Mouse (Mus musculus): ENCODE data around the gene Dnajc12. TPM values are rescaled to one million over a fixed set of nuclear protein-coding genes. Genes with fewer than 3 reads are reported as not detected.
"Not testable (repeated sequence)": the region's sequence is repeated elsewhere in the genome, so short reads cannot be mapped to it uniquely, and the experiment has no call there.

The Dnajc12 gene
- polyA plus RNA-seq, 1 experiment from 2014 or later = 9.8 TPM

- Histone ChIP-seq H3K36me3 (ENCODE audit: control insufficient read depth, insufficient read depth, low read length) (no peaks in the 10 kb centered on the region), H3K27me3 (replicated peaks; ENCODE audit: control insufficient read depth, insufficient read depth, low read length) (no peaks in the 10 kb centered on the region; the same call in 1 of the 2 replicates), H3K9me3 (replicated peaks; ENCODE audit: control insufficient read depth, low read length) (no peaks in the 10 kb centered on the region), H3K4me1 (ENCODE audit: control insufficient read depth, insufficient read depth, low read length) (peaks cover 6% of the 10 kb centered on the region), H3K4me2 (ENCODE audit: low read length) (no peak overlapping the region), H3K9ac (ENCODE audit: low read length) (no peak overlapping the region), H3K27ac (ENCODE audit: low read depth, low read length) (no peak overlapping the region), H3K4me3 (ENCODE audit: low read depth, low read length) (no peak overlapping the region)
- DNase-seq (ENCODE audit: low spot score) (no peak), ATAC-seq (no peak)
- whole genome bisulfite sequencing = 35% methylated on average over 6 of the region's 6 CpGs
These were observed 3.1 kb upstream of the Dnajc12 start for GRCm38 (mm10) chr10:63378948-63379680.

GRCm38 (mm10) chr10:63381498-63382280 is 554 bp upstream of the Dnajc12 start, which contains the start of gene Sirt1:
Gene Sirt1 (minus strand): TSS chr10:63381704.
- WGBS = 2% methylated on average over 24 of the region's 24 CpGs
- H3K27ac ChIP-seq (ENCODE audit: low read depth, low read length) = no peak within 1 kb of the TSS
- peak within 1 kb of the TSS; percentile 54 for H3K4me3 ChIP-seq (ENCODE audit: low read depth, low read length)
- H3K4me2 ChIP-seq (ENCODE audit: low read length) = peak within 1 kb of the TSS; percentile 80
- no peaks in the 10 kb centered on the region; the same call in 1 of the 2 replicates for H3K27me3 ChIP-seq (replicated peaks; ENCODE audit: control insufficient read depth, insufficient read depth, low read length)
- DNase-seq (ENCODE audit: low spot score) (no peak), ATAC-seq (no peak)
- H3K36me3 ChIP-seq (ENCODE audit: control insufficient read depth, insufficient read depth, low read length) = no peaks in the 10 kb centered on the region
- H3K4me1 ChIP-seq (ENCODE audit: control insufficient read depth, insufficient read depth, low read length) = peaks cover 6% of the 10 kb centered on the region
- no peaks in the 10 kb centered on the region for H3K9me3 ChIP-seq (replicated peaks; ENCODE audit: control insufficient read depth, low read length)
- H3K9ac ChIP-seq (ENCODE audit: low read length) = peak within 1 kb of the TSS; percentile 60

- not testable (repeated sequence) for H3K9me3 ChIP-seq (replicated peaks; ENCODE audit: control insufficient read depth, low read length); H3K27ac ChIP-seq (ENCODE audit: low read depth, low read length); H3K9ac ChIP-seq (ENCODE audit: low read length); DNase-seq (ENCODE audit: low spot score); ATAC-seq; H3K27me3 ChIP-seq (replicated peaks; ENCODE audit: control insufficient read depth, insufficient read depth, low read length); H3K4me1 ChIP-seq (ENCODE audit: control insufficient read depth, insufficient read depth, low read length); H3K36me3 ChIP-seq (ENCODE audit: control insufficient read depth, insufficient read depth, low read length)
- WGBS = 28% methylated on average over 5 of the region's 5 CpGs
- peak overlapping the region; percentile 58 for H3K4me3 ChIP-seq (ENCODE audit: low read depth, low read length)
- H3K4me2 ChIP-seq (ENCODE audit: low read length) = peak overlapping the region; percentile 77
These were observed 3.7 kb downstream of the Dnajc12 start for GRCm38 (mm10) chr10:63385897-63386296.

GRCm38 (mm10) chr10:63386444-63386843 is 4.2 kb downstream of the Dnajc12 start:
- under 1% methylated on average over 19 of the region's 19 CpGs for WGBS
- Histone ChIP-seq H3K9me3 (replicated peaks; ENCODE audit: control insufficient read depth, low read length) (no peaks in the 10 kb centered on the region), H3K4me3 (ENCODE audit: low read depth, low read length) (peak overlapping the region; percentile 58), H3K36me3 (ENCODE audit: control insufficient read depth, insufficient read depth, low read length) (no peaks in the 10 kb centered on the region), H3K9ac (ENCODE audit: low read length) (peak overlapping the region; percentile 67), H3K4me1 (ENCODE audit: control insufficient read depth, insufficient read depth, low read length) (peaks cover 5% of the 10 kb centered on the region), H3K27me3 (replicated peaks; ENCODE audit: control insufficient read depth, insufficient read depth, low read length) (no peaks in the 10 kb centered on the region), H3K27ac (ENCODE audit: low read depth, low read length) (no peak overlapping the region), H3K4me2 (ENCODE audit: low read length) (peak overlapping the region; percentile 77)
- ATAC-seq (peak; percentile 67), DNase-seq (ENCODE audit: low spot score) (peak; percentile 95)

GRCm38 (mm10) chr10:63386991-63387390 is 4.7 kb downstream of the Dnajc12 start:
- H3K27ac ChIP-seq (ENCODE audit: low read depth, low read length) = no peak overlapping the region
- no peaks in the 10 kb centered on the region for H3K9me3 ChIP-seq (replicated peaks; ENCODE audit: control insufficient read depth, low read length)

GRCm38 (mm10) chr10:63388948-63389347 is 6.7 kb downstream of the Dnajc12 start:
- WGBS = 70% methylated on average over 4 of the region's 4 CpGs
- H3K4me1 ChIP-seq (ENCODE audit: control insufficient read depth, insufficient read depth, low read length) = no peaks in the 10 kb centered on the region
- ATAC-seq = no peak
- no peaks in the 10 kb centered on the region for H3K27me3 ChIP-seq (replicated peaks; ENCODE audit: control insufficient read depth, insufficient read depth, low read length)
- no peaks in the 10 kb centered on the region for H3K9me3 ChIP-seq (replicated peaks; ENCODE audit: control insufficient read depth, low read length)
- no peak overlapping the region for H3K4me2 ChIP-seq (ENCODE audit: low read length)
- no peaks in the 10 kb centered on the region for H3K36me3 ChIP-seq (ENCODE audit: control insufficient read depth, insufficient read depth, low read length)
- no peak for DNase-seq (ENCODE audit: low spot score)
- no peak overlapping the region for H3K4me3 ChIP-seq (ENCODE audit: low read depth, low read length)
- no peak overlapping the region for H3K27ac ChIP-seq (ENCODE audit: low read depth, low read length)
- no peak overlapping the region for H3K9ac ChIP-seq (ENCODE audit: low read length)

More at GRCm38 (mm10) chr10:63386991-63387390, 4.7 kb downstream of the Dnajc12 start:
- DNase-seq (ENCODE audit: low spot score) (peak; percentile 36), ATAC-seq (no peak)
- peak overlapping the region; percentile 67 for H3K9ac ChIP-seq (ENCODE audit: low read length)
- WGBS = 2% methylated on average over 10 of the region's 10 CpGs
- H3K36me3 ChIP-seq (ENCODE audit: control insufficient read depth, insufficient read depth, low read length) = no peaks in the 10 kb centered on the region
- H3K27me3 ChIP-seq (replicated peaks; ENCODE audit: control insufficient read depth, insufficient read depth, low read length) = no peaks in the 10 kb centered on the region
- H3K4me1 ChIP-seq (ENCODE audit: control insufficient read depth, insufficient read depth, low read length) = no peaks in the 10 kb centered on the region
- H3K4me3 ChIP-seq (ENCODE audit: low read depth, low read length) = peak overlapping the region; percentile 58
- H3K4me2 ChIP-seq (ENCODE audit: low read length) = peak overlapping the region; percentile 77

- Histone ChIP-seq H3K9me3 (replicated peaks; ENCODE audit: control insufficient read depth, low read length) (no peaks in the 10 kb centered on the region), H3K4me2 (ENCODE audit: low read length) (no peak overlapping the region), H3K27ac (ENCODE audit: low read depth, low read length) (no peak overlapping the region), H3K9ac (ENCODE audit: low read length) (no peak overlapping the region), H3K27me3 (replicated peaks; ENCODE audit: control insufficient read depth, insufficient read depth, low read length) (no peaks in the 10 kb centered on the region), H3K36me3 (ENCODE audit: control insufficient read depth, insufficient read depth, low read length) (no peaks in the 10 kb centered on the region), H3K4me1 (ENCODE audit: control insufficient read depth, insufficient read depth, low read length) (no peaks in the 10 kb centered on the region), H3K4me3 (ENCODE audit: low read depth, low read length) (no peak overlapping the region)
- no peak for DNase-seq (ENCODE audit: low spot score)
- ATAC-seq = no peak
- 89% methylated on average over 10 of the region's 10 CpGs for WGBS
These were observed 14.7 kb downstream of the Dnajc12 start for GRCm38 (mm10) chr10:63396963-63397362.

GRCm38 (mm10) chr10:63402731-63403504 is 20.7 kb downstream of the Dnajc12 start:
- no peak for DNase-seq (ENCODE audit: low spot score)
- Histone ChIP-seq H3K27me3 (replicated peaks; ENCODE audit: control insufficient read depth, insufficient read depth, low read length) (no peaks in the 10 kb centered on the region), H3K4me2 (ENCODE audit: low read length) (no peak overlapping the region), H3K36me3 (ENCODE audit: control insufficient read depth, insufficient read depth, low read length) (no peaks in the 10 kb centered on the region), H3K4me1 (ENCODE audit: control insufficient read depth, insufficient read depth, low read length) (no peaks in the 10 kb centered on the region), H3K9ac (ENCODE audit: low read length) (no peak overlapping the region), H3K4me3 (ENCODE audit: low read depth, low read length) (no peak overlapping the region), H3K27ac (ENCODE audit: low read depth, low read length) (no peak overlapping the region), H3K9me3 (replicated peaks; ENCODE audit: control insufficient read depth, low read length) (no peaks in the 10 kb centered on the region)
- 83% methylated on average over 5 of the region's 5 CpGs for WGBS
- ATAC-seq = no peak
